Mouse (Mus musculus) c-Kit-positive CD71-negative TER-119-negative erythroid progenitor cells, embryonic 14.5 days (primary cell): ENCODE results near the gene Sympk.

Experiments
- DNase-seq: peaks from one replicate; pipeline ENCODE4 v3.0.0-alpha.2; 2013; ENCODE audit warnings: low read depth

The Sympk gene

GRCm38 (mm10) chr7:19007026-19007977, 16.9 kb upstream of the Sympk start:
- DNase-seq = no peak

- DNase-seq = no peak
Measured at GRCm38 (mm10) chr7:19010581-19010980, 13.6 kb upstream of the Sympk start.

GRCm38 (mm10) chr7:19012025-19012621, 12.1 kb upstream of the Sympk start:
- DNase-seq = no peak

GRCm38 (mm10) chr7:19012882-19013281, 11.3 kb upstream of the Sympk start:
- no peak for DNase-seq

- no peak for DNase-seq
Measured at GRCm38 (mm10) chr7:19014452-19014851, 9.7 kb upstream of the Sympk start.

GRCm38 (mm10) chr7:19016042-19016441, 8.1 kb upstream of the Sympk start:
- no peak for DNase-seq

GRCm38 (mm10) chr7:19017909-19018308, 6.3 kb upstream of the Sympk start:
- no peak for DNase-seq

GRCm38 (mm10) chr7:19021048-19021447, 3.1 kb upstream of the Sympk start:
- DNase-seq = no peak

GRCm38 (mm10) chr7:19022189-19022958, 1.8 kb upstream of the Sympk start:
- DNase-seq = no peak

- no peak for DNase-seq
Measured at GRCm38 (mm10) chr7:19023357-19023814, 791 bp upstream of the Sympk start, which contains the start of gene Foxa3. Gene Foxa3 (minus strand): TSS chr7:19023538.

GRCm38 (mm10) chr7:19024581-19025255, 541 bp downstream of the Sympk start:
- no peak for DNase-seq

GRCm38 (mm10) chr7:19028067-19028466, 3.9 kb downstream of the Sympk start:
- DNase-seq = no peak

- peak; percentile 54 for DNase-seq
Measured at GRCm38 (mm10) chr7:19029084-19029653, 5.0 kb downstream of the Sympk start.

- no peak for DNase-seq
Measured at GRCm38 (mm10) chr7:19031641-19032040, 7.5 kb downstream of the Sympk start.

GRCm38 (mm10) chr7:19044616-19045015, 20.4 kb downstream of the Sympk start:
- no peak for DNase-seq

GRCm38 (mm10) chr7:19046286-19047069, 22.3 kb downstream of the Sympk start:
- DNase-seq = no peak

GRCm38 (mm10) chr7:19048006-19048527, 23.9 kb downstream of the Sympk start:
- no peak for DNase-seq

GRCm38 (mm10) chr7:19049252-19049651, 25.1 kb downstream of the Sympk start:
- DNase-seq = no peak

- DNase-seq = no peak
Measured at GRCm38 (mm10) chr7:19050172-19050571, 26.0 kb downstream of the Sympk start.

- no peak for DNase-seq
Measured at GRCm38 (mm10) chr7:19051161-19051560, 27.0 kb downstream of the Sympk start.
